Comparison of ENCODE assay signal across 8 mouse cellular contexts in genomic region chr1:90928575-90928934, GRCm38 (mm10). TPM values are rescaled to one million over a fixed set of nuclear protein-coding genes. Genes with fewer than 3 reads are reported as not detected.
DNase-seq lines count a peak whose midpoint lies in the region; ATAC-seq and TF ChIP-seq lines count a peak whose summit lies in the region.

No protein-coding gene starts in this region.

- no peak; the same call in 1 of the 2 replicates for ATAC-seq in heart, embryonic 12.5 days (ENCODE audit: insufficient number of reproducible peaks, low FRiP score)
- ATAC-seq in kidney, postnatal 0 days (replicated peaks; ENCODE audit: low FRiP score, low read depth) = no peak
- ATAC-seq in liver, embryonic 11.5 days (replicated peaks; ENCODE audit: low FRiP score) = no peak
- ATAC-seq in neural tube, embryonic 13.5 days (ENCODE audit: low read depth) = peak; percentile 53

- H3K4me3 ChIP-seq in C2C12 (ENCODE audit: insufficient read depth, poor library complexity, severe bottlenecking) = no peak overlapping the region
- peak overlapping the region; percentile 41 for H3K4me3 ChIP-seq in heart, embryonic 12.5 days
- 0 out of 2 replicates have a peak overlapping the region, but pooled peaks have one; percentile 21 for H3K4me3 ChIP-seq in kidney, postnatal 0 days (replicated peaks; ENCODE audit: low read depth, low read length)
- no peak overlapping the region; the same call in 1 of the 2 replicates for H3K4me3 ChIP-seq in liver, embryonic 11.5 days (ENCODE audit: low read depth, low read length)
- no peak overlapping the region for H3K4me3 ChIP-seq in neural tube, embryonic 13.5 days

- no peak for TF ChIP-seq POLR2A in brain, embryonic 14.5 days (IDR thresholded peaks at IDR 0.05; ENCODE audit: borderline replicate concordance, extremely low read depth, insufficient read depth, insufficient read length, poor library complexity, severe bottlenecking)

- no peak overlapping the region for H3ac ChIP-seq in C2C12 (ENCODE audit: control insufficient read depth, insufficient read length, low read depth)

- peaks cover 20% of the 10 kb centered on the region for H3K4me1 ChIP-seq in heart, embryonic 12.5 days (replicated peaks)
- peaks cover 7% of the 10 kb centered on the region; the same call in 1 of the 2 replicates for H3K4me1 ChIP-seq in kidney, postnatal 0 days (replicated peaks; ENCODE audit: insufficient read depth, low read length)
- peaks cover 2% of the 10 kb centered on the region; the same call in 1 of the 2 replicates for H3K4me1 ChIP-seq in liver, embryonic 11.5 days (replicated peaks; ENCODE audit: control insufficient read depth, insufficient read depth, low read length)
- H3K4me1 ChIP-seq in neural tube, embryonic 13.5 days (replicated peaks) = peaks cover 10% of the 10 kb centered on the region

- no peak overlapping the region for H3K27ac ChIP-seq in heart, embryonic 12.5 days (ENCODE audit: poor library complexity, severe bottlenecking)
- H3K27ac ChIP-seq in kidney, postnatal 0 days = no peak overlapping the region
- H3K27ac ChIP-seq in liver, embryonic 11.5 days (ENCODE audit: low read depth, low read length) = no peak overlapping the region
- no peak overlapping the region for H3K27ac ChIP-seq in neural tube, embryonic 13.5 days (replicated peaks)

- peak; percentile 47 for TF ChIP-seq CTCF in C2C12 (IDR thresholded peaks at IDR 0.05; ENCODE audit: control insufficient read depth, insufficient read depth, insufficient read length)
- TF ChIP-seq CTCF in brain, embryonic 14.5 days (IDR thresholded peaks at IDR 0.05; ENCODE audit: borderline replicate concordance, extremely low read depth, insufficient read depth, insufficient read length) = peak; percentile 82; the same call in 1 of the 2 replicates
- peak; percentile 97 for TF ChIP-seq CTCF in kidney, postnatal 0 days (IDR thresholded peaks at IDR 0.05; ENCODE audit: low read depth)

- no peak overlapping the region for H3K9ac ChIP-seq in heart, embryonic 12.5 days
- no peak overlapping the region for H3K9ac ChIP-seq in kidney, postnatal 0 days (ENCODE audit: low read depth, low read length)
- no peak overlapping the region for H3K9ac ChIP-seq in liver, embryonic 11.5 days (ENCODE audit: low read depth, low read length)
- H3K9ac ChIP-seq in neural tube, embryonic 13.5 days = peak overlapping the region; percentile 26; the same call in 1 of the 2 replicates

- H3K79me2 ChIP-seq in C2C12 (ENCODE audit: control insufficient read depth, insufficient read depth) = no peaks in the 10 kb centered on the region

- 4% methylated on average over 6 of the region's 6 CpGs for WGBS in heart, embryonic 12.5 days
- 4% methylated on average over 6 of the region's 6 CpGs for WGBS in kidney, postnatal 0 days
- WGBS in liver, embryonic 11.5 days = 10% methylated on average over 6 of the region's 6 CpGs
- 6% methylated on average over 6 of the region's 6 CpGs for WGBS in neural tube, embryonic 13.5 days

- peak overlapping the region; percentile 84 for H3K4me2 ChIP-seq in heart, embryonic 12.5 days
- H3K4me2 ChIP-seq in kidney, postnatal 0 days (ENCODE audit: low read length) = peak overlapping the region; percentile 57; the same call in 1 of the 2 replicates
- peak overlapping the region; percentile 63 for H3K4me2 ChIP-seq in liver, embryonic 11.5 days
- peak overlapping the region; percentile 51 for H3K4me2 ChIP-seq in neural tube, embryonic 13.5 days

- peak; percentile 94 for DNase-seq in brain, embryonic 14.5 days (ENCODE audit: low read depth)
- DNase-seq in fibroblast of lung, adult 2 months (ENCODE audit: low read depth) = peak; percentile 64
- DNase-seq in kidney, postnatal 0 days (ENCODE audit: low spot score) = peak; percentile 89
- DNase-seq in liver, embryonic 11.5 days (ENCODE audit: low spot score) = peak; percentile 72
- DNase-seq in testis, postnatal 10 days (ENCODE audit: low spot score) = peak; percentile 93

- no peaks in the 10 kb centered on the region for H3K79me3 ChIP-seq in C2C12 (ENCODE audit: low read depth)

- H3K9me3 ChIP-seq in heart, embryonic 12.5 days (replicated peaks) = 0 out of 2 replicates have a peak, but pooled peaks cover 3% of the 10 kb centered on the region
- H3K9me3 ChIP-seq in kidney, postnatal 0 days (replicated peaks; ENCODE audit: low read length) = no peaks in the 10 kb centered on the region
- no peaks in the 10 kb centered on the region for H3K9me3 ChIP-seq in liver, embryonic 11.5 days (ENCODE audit: control insufficient read depth, low read length)
- H3K9me3 ChIP-seq in neural tube, embryonic 13.5 days = no peaks in the 10 kb centered on the region

- H3K27me3 ChIP-seq in C2C12 (ENCODE audit: control insufficient read depth, insufficient read depth, insufficient read length) = no peaks in the 10 kb centered on the region
- peaks cover 4% of the 10 kb centered on the region; the same call in 1 of the 2 replicates for H3K27me3 ChIP-seq in heart, embryonic 12.5 days (replicated peaks)
- H3K27me3 ChIP-seq in kidney, postnatal 0 days (ENCODE audit: insufficient read depth, low read length) = no peaks in the 10 kb centered on the region
- H3K27me3 ChIP-seq in liver, embryonic 11.5 days (replicated peaks; ENCODE audit: control insufficient read depth, insufficient read depth, low read length) = peaks cover 9% of the 10 kb centered on the region
- H3K27me3 ChIP-seq in neural tube, embryonic 13.5 days = peaks cover 12% of the 10 kb centered on the region

- no peaks in the 10 kb centered on the region for H3K36me3 ChIP-seq in C2C12 (ENCODE audit: control insufficient read depth, insufficient read depth)
- no peaks in the 10 kb centered on the region for H3K36me3 ChIP-seq in heart, embryonic 12.5 days
- H3K36me3 ChIP-seq in kidney, postnatal 0 days (ENCODE audit: insufficient read depth, low read length) = no peaks in the 10 kb centered on the region
- H3K36me3 ChIP-seq in liver, embryonic 11.5 days (ENCODE audit: control insufficient read depth, insufficient read depth, low read length) = no peaks in the 10 kb centered on the region
- no peaks in the 10 kb centered on the region for H3K36me3 ChIP-seq in neural tube, embryonic 13.5 days

TF ChIP-seq in C2C12, 6 proteins besides CTCF, POLR2A, EP300 and RAD21:
- TF ChIP-seq MYOD1 (IDR thresholded peaks at IDR 0.05; ENCODE audit: control insufficient read depth, insufficient read length, low read depth) (no peak), FOSL1 (IDR thresholded peaks at IDR 0.05; ENCODE audit: insufficient read depth, low read length, poor library complexity, severe bottlenecking) (no peak), MAX (IDR thresholded peaks at IDR 0.05) (no peak), MYOG (IDR thresholded peaks at IDR 0.05; ENCODE audit: control insufficient read depth, extremely low read depth, insufficient read length) (no peak), CEBPB (IDR thresholded peaks at IDR 0.05; ENCODE audit: low read depth) (no peak), USF1 (IDR thresholded peaks at IDR 0.05; ENCODE audit: low read depth) (no peak)

RNA-seq across cellular contexts. Expression of gene Mlph, which starts 13.7 kb away (rescaled TPM):
- polyA plus RNA-seq in C2C12 (2012; fragmentation: generic; extraction: Trizol) = 0.07 TPM
- 0.20 and 0.31 TPM in 2 replicates for polyA plus RNA-seq in brain, embryonic 14.5 days (2012; rRNA removed)
- 0.31 and 0.35 TPM in 2 replicates for polyA plus RNA-seq in heart, embryonic 12.5 days (2016; fragmentation: Nextera tagmentation; extraction: Ambion mirVana)
- 0.34 and 0.93 TPM in 2 replicates for polyA plus RNA-seq in kidney, postnatal 0 days (2015; fragmentation: Nextera tagmentation; extraction: Ambion mirVana)
- 0.10 TPM in 1 of 2 replicates, not detected in the other for polyA plus RNA-seq in liver, embryonic 11.5 days (2014; fragmentation: Nextera tagmentation; extraction: Ambion mirVana)
- polyA plus RNA-seq in neural tube, embryonic 13.5 days (2015; fragmentation: Nextera tagmentation; extraction: Ambion mirVana) = 0.10 TPM in 1 of 2 replicates, not detected in the other

RNA-seq across cellular contexts. Expression of gene Prlh, which starts 24.4 kb away (rescaled TPM):
- not detected for polyA plus RNA-seq in C2C12 (2012; fragmentation: generic; extraction: Trizol)
- not detected in 2 replicates for polyA plus RNA-seq in brain, embryonic 14.5 days (2012; rRNA removed)
- not detected in 2 replicates for polyA plus RNA-seq in heart, embryonic 12.5 days (2016; fragmentation: Nextera tagmentation; extraction: Ambion mirVana)
- not detected in 2 replicates for polyA plus RNA-seq in kidney, postnatal 0 days (2015; fragmentation: Nextera tagmentation; extraction: Ambion mirVana)
- polyA plus RNA-seq in liver, embryonic 11.5 days (2014; fragmentation: Nextera tagmentation; extraction: Ambion mirVana) = not detected in 2 replicates
- polyA plus RNA-seq in neural tube, embryonic 13.5 days (2015; fragmentation: Nextera tagmentation; extraction: Ambion mirVana) = not detected in 2 replicates

RNA-seq across cellular contexts. Expression of gene Rab17, which starts 40.9 kb away (rescaled TPM):
- polyA plus RNA-seq in C2C12 (2012; fragmentation: generic; extraction: Trizol) = 0.02 TPM
- 0.25 TPM in 1 of 2 replicates, not detected in the other for polyA plus RNA-seq in brain, embryonic 14.5 days (2012; rRNA removed)
- polyA plus RNA-seq in heart, embryonic 12.5 days (2016; fragmentation: Nextera tagmentation; extraction: Ambion mirVana) = 0.64 and 1.3 TPM in 2 replicates
- polyA plus RNA-seq in kidney, postnatal 0 days (2015; fragmentation: Nextera tagmentation; extraction: Ambion mirVana) = 21.3 and 23.3 TPM in 2 replicates
- 3.6 and 5.0 TPM in 2 replicates for polyA plus RNA-seq in liver, embryonic 11.5 days (2014; fragmentation: Nextera tagmentation; extraction: Ambion mirVana)
- polyA plus RNA-seq in neural tube, embryonic 13.5 days (2015; fragmentation: Nextera tagmentation; extraction: Ambion mirVana) = 0.17 and 0.21 TPM in 2 replicates

Comparison
In these comparisons a context has a peak if more than half of its experiments do, and no peak if none do; other contexts are left out.
1. H3K4me3 ChIP-seq: peak in heart, embryonic 12.5 days (single experiment) and kidney, postnatal 0 days (single experiment); none in C2C12 (single experiment), liver, embryonic 11.5 days (single experiment) and neural tube, embryonic 13.5 days (single experiment).
2. CTCF ChIP-seq: peak in every context shown above with its lines; median percentile 97 in kidney, postnatal 0 days; 82 in brain, embryonic 14.5 days; 47 in C2C12.
3. Peak in every context shown above with its lines, with median percentiles within 50 percentile points of each other: DNase-seq and H3K4me2 ChIP-seq.